Mouse (Mus musculus): ENCODE data around the gene Rag1. TPM values are rescaled to one million over a fixed set of nuclear protein-coding genes. Genes with fewer than 3 reads are reported as not detected.

The Rag1 gene
- total and polyA plus RNA-seq, 3 experiments, result under 0.01 TPM; not detected in 2

GRCm38 (mm10) chr2:101592023-101592841 lies 57.1 kb downstream of the Rag1 start:
- Histone ChIP-seq H3K4me1 (ENCODE audit: control insufficient read depth in 1 of 2, insufficient read depth in 2 of 2, low read length in 2 of 2) (peaks cover 0 to 6% of the 10 kb centered on the region in 2 experiments; a peak in 3 of 4 replicates), H3K9me3 (replicated peaks; ENCODE audit: insufficient read depth, low read length) (no peaks in the 10 kb centered on the region), H3K79me2 (ENCODE audit: control insufficient read depth, insufficient read depth, low read length, poor library complexity) (no peaks in the 10 kb centered on the region), H3K27me3 (ENCODE audit: control insufficient read depth in 1 of 2, insufficient read depth in 2 of 2, low read length in 2 of 2) (no peaks in the 10 kb centered on the region), H3K27ac (ENCODE audit: control insufficient read depth, low read depth, low read length) (no peak overlapping the region), H3K36me3 (ENCODE audit: control insufficient read depth in 1 of 2, insufficient read depth in 2 of 2, low read length in 2 of 2) (peaks cover 0 to 7% of the 10 kb centered on the region in 2 experiments; a peak in 2 of 4 replicates), H3K9ac (ENCODE audit: control insufficient read depth, low read depth, low read length, poor library complexity, severe bottlenecking) (no peak overlapping the region), H3K4me3 (ENCODE audit: control insufficient read depth in 1 of 2, insufficient read depth in 1 of 2, low read depth in 2 of 2, low read length in 2 of 2) (no peak overlapping the region)
- TF ChIP-seq ZC3H11A (IDR thresholded peaks at IDR 0.05; ENCODE audit: low read depth, low read length) (no peak), ELF1 (IDR thresholded peaks at IDR 0.05; ENCODE audit: low read depth, low read length) (no peak), CHD1 (IDR thresholded peaks at IDR 0.05; ENCODE audit: low read depth, low read length) (no peak), MEF2A (IDR thresholded peaks at IDR 0.05; ENCODE audit: extremely low read depth, insufficient replicate concordance, low read depth, low read length, poor library complexity, severe bottlenecking) (no peak), SMC3 (IDR thresholded peaks at IDR 0.05; ENCODE audit: low read depth, low read length) (no peak), USF1 (IDR thresholded peaks at IDR 0.05; ENCODE audit: low read depth, low read length) (no peak), POLR2AphosphoS5 (IDR thresholded peaks at IDR 0.05; ENCODE audit: borderline replicate concordance, low read depth, low read length) (no peak), POLR2A (IDR thresholded peaks at IDR 0.05; ENCODE audit: control insufficient read depth in 1 of 2, insufficient read depth in 1 of 2, low read depth in 1 of 2, low read length in 2 of 2, poor library complexity in 1 of 2) (no peak), EP300 (IDR thresholded peaks at IDR 0.05; ENCODE audit: low read depth in 1 of 2, low read length in 2 of 2) (no peak), ETS1 (IDR thresholded peaks at IDR 0.05; ENCODE audit: low read depth, low read length) (no peak), HCFC1 (IDR thresholded peaks at IDR 0.05; ENCODE audit: low read depth, low read length) (no peak), TAL1 (IDR thresholded peaks at IDR 0.05; ENCODE audit: low read length) (no peak), MAZ (IDR thresholded peaks at IDR 0.05; ENCODE audit: low read depth, low read length) (no peak), MAFK (IDR thresholded peaks at IDR 0.05; ENCODE audit: borderline replicate concordance, low read depth, low read length) (no peak), MYB (IDR thresholded peaks at IDR 0.05; ENCODE audit: low read depth, low read length) (no peak), NRF1 (IDR thresholded peaks at IDR 0.05; ENCODE audit: insufficient read depth, low read depth, low read length, poor library complexity, severe bottlenecking) (no peak), ZMIZ1 (IDR thresholded peaks at IDR 0.05; ENCODE audit: low read depth, low read length) (no peak)
- DNase-seq (ENCODE audit: low read depth, low spot score), result no peak

DNA sequence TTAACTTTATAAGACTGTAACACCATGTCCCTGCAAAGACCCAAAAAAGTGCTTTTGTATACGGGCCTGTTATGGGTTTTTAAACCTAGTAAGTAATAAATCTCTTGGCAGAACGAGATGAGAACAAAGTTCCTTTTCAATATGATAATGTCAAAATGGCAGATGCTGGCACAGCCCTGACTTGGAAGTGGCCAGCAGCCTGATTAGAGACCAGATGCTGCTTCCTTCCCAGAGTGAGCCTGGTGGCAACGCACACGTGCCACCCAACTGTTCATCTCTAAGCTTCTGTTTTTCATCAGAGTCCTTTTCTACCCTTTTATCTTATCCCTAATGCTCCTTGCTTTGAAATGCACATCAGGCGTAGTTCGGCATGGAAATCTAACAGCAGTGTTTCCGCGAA lies 57.9 kb downstream of the Rag1 start:
- H3K27me3 ChIP-seq (ENCODE audit: control insufficient read depth in 1 of 2, insufficient read depth in 2 of 2, low read length in 2 of 2), result no peaks in the 10 kb centered on the region
- no peaks in the 10 kb centered on the region for H3K79me2 ChIP-seq (ENCODE audit: control insufficient read depth, insufficient read depth, low read length, poor library complexity)
- DNase-seq (ENCODE audit: low read depth, low spot score), result no peak

More for the DNA sequence above, 57.9 kb downstream of the Rag1 start:
- H3K4me1 ChIP-seq (ENCODE audit: control insufficient read depth in 1 of 2, insufficient read depth in 2 of 2, low read length in 2 of 2), result peaks cover 0 to 6% of the 10 kb centered on the region in 2 experiments; a peak in 2 of 4 replicates
- no peaks in the 10 kb centered on the region for H3K9me3 ChIP-seq (replicated peaks; ENCODE audit: insufficient read depth, low read length)
- H3K27ac ChIP-seq (ENCODE audit: control insufficient read depth, low read depth, low read length), result no peak overlapping the region
- no peak overlapping the region for H3K4me3 ChIP-seq (ENCODE audit: control insufficient read depth in 1 of 2, insufficient read depth in 1 of 2, low read depth in 2 of 2, low read length in 2 of 2)
- H3K36me3 ChIP-seq (ENCODE audit: control insufficient read depth in 1 of 2, insufficient read depth in 2 of 2, low read length in 2 of 2), result peaks cover 0 to 7% of the 10 kb centered on the region in 2 experiments; a peak in 2 of 4 replicates
- no peak overlapping the region for H3K9ac ChIP-seq (ENCODE audit: control insufficient read depth, low read depth, low read length, poor library complexity, severe bottlenecking)
- TF ChIP-seq ELF1 (IDR thresholded peaks at IDR 0.05; ENCODE audit: low read depth, low read length) (no peak), SMC3 (IDR thresholded peaks at IDR 0.05; ENCODE audit: low read depth, low read length) (no peak), ZC3H11A (IDR thresholded peaks at IDR 0.05; ENCODE audit: low read depth, low read length) (no peak), USF2 (IDR thresholded peaks at IDR 0.05; ENCODE audit: borderline replicate concordance in 1 of 2, insufficient read depth in 1 of 2, low read depth in 1 of 2, low read length in 2 of 2) (no peak), RAD21 (IDR thresholded peaks at IDR 0.05; ENCODE audit: low read depth, low read length) (no peak), MXI1 (IDR thresholded peaks at IDR 0.05; ENCODE audit: low read depth, low read length) (no peak), MEF2A (IDR thresholded peaks at IDR 0.05; ENCODE audit: extremely low read depth, insufficient replicate concordance, low read depth, low read length, poor library complexity, severe bottlenecking) (no peak), CTCF (IDR thresholded peaks at IDR 0.05 in 2 of 3, conservative IDR thresholded peaks at IDR 0.05 in 1 of 3; ENCODE audit: control insufficient read depth in 1 of 3, insufficient read depth in 1 of 3, low read depth in 2 of 3, low read length in 3 of 3, poor library complexity in 1 of 3, severe bottlenecking in 1 of 3) (no peak), CHD2 (IDR thresholded peaks at IDR 0.05; ENCODE audit: low read length) (no peak), TCF12 (IDR thresholded peaks at IDR 0.05; ENCODE audit: low read depth, low read length) (no peak), POLR2AphosphoS2 (IDR thresholded peaks at IDR 0.05; ENCODE audit: low read length) (no peak)
